Mouse (Mus musculus) ES-Bruce4 (cell line): ENCODE results near the gene Ugt1a5. TPM values are rescaled to one million over a fixed set of nuclear protein-coding genes. Genes with fewer than 3 reads are reported as not detected.
"Not testable (repeated sequence)": the region's sequence is repeated elsewhere in the genome, so short reads cannot be mapped to it uniquely, and the experiment has no call there.

Experiments
- H3K27ac ChIP-seq: 2 replicates; pipeline ENCODE4 v1.5.1; 2012; ENCODE audit warnings: low read length, inconsistent platforms; ENCODE audit not compliant: insufficient read depth
- H3K27me3 ChIP-seq: 2 replicates; pipeline ENCODE4 v1.6.1; 2012; ENCODE audit warnings: mild to moderate bottlenecking, low read length, inconsistent platforms; ENCODE audit not compliant: control insufficient read depth, poor library complexity, insufficient read depth, severe bottlenecking
- H3K36me3 ChIP-seq: 2 replicates; pipeline ENCODE4 v1.6.1; 2012; ENCODE audit warnings: inconsistent platforms, mild to moderate bottlenecking, low read length, moderate library complexity; ENCODE audit not compliant: control insufficient read depth, poor library complexity, insufficient read depth, severe bottlenecking
- H3K4me1 ChIP-seq: one replicate; pipeline ENCODE4 v1.8.1; 2011; ENCODE audit warnings: low read length; ENCODE audit not compliant: control insufficient read depth, insufficient read depth
- H3K4me3 ChIP-seq: 2 replicates; pipeline ENCODE4 v1.5.1; 2011; ENCODE audit warnings: low read depth, mild to moderate bottlenecking, low read length
- H3K9ac ChIP-seq: 2 replicates; pipeline ENCODE4 v1.6.1; 2012; ENCODE audit warnings: low read depth, mild to moderate bottlenecking, inconsistent platforms; ENCODE audit not compliant: poor library complexity, severe bottlenecking
- H3K9me3 ChIP-seq: replicated peaks from 2 replicates; pipeline ENCODE4 v1.6.1; 2012; ENCODE audit warnings: mild to moderate bottlenecking, low read length, inconsistent platforms; ENCODE audit not compliant: control insufficient read depth, poor library complexity, insufficient read depth, severe bottlenecking
- CTCF ChIP-seq: IDR thresholded peaks from one replicate; pipeline ENCODE4 v1.8.1; 2011; ENCODE audit warnings: low read depth, low read length
- EP300 ChIP-seq: IDR thresholded peaks from 2 replicates; pipeline ENCODE4 v1.6.1; 2011; ENCODE audit warnings: low read depth, low read length; ENCODE audit not compliant: insufficient read depth
- POLR2A ChIP-seq: IDR thresholded peaks from one replicate; pipeline ENCODE4 v1.8.1; 2011; ENCODE audit warnings: low read length; ENCODE audit not compliant: insufficient read depth
- polyA plus RNA-seq: library from polyadenylated mRNA; stranded (reverse); fragments of >200 nt; gene quantifications from 2 replicates; pipeline ENCODE4 v1.2.4, GENCODE M21; 2011; ENCODE audit warnings: low read depth; ENCODE audit not compliant: missing spikeins, insufficient read depth, insufficient read length

The Ugt1a5 gene
- not detected in 2 replicates for polyA plus RNA-seq

DNA sequence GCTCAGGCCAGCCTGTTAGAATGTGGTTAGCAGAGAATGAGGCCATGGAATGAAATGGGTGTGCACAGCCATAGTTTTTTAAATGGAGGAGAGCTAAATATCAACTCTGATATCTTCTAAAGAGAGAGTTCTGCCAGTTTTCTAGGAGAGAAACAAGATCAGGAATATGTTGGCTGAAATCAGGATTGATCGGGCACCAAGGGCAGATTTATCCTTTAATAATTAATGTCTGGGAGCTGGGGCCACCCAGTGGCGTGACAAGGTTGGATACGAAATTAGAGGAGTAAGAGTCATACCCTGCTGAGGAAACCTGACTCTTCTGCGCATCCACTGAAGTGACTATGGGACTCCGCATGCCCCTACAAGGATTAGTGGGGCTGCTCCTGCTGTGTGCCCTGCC lies at the start of gene Ugt1a5:
Gene Ugt1a5 (plus strand): TSS at position 302 of the 400 bp plus-strand sequence.
- H3K4me3 ChIP-seq: no peak within 1 kb of the TSS
- H3K9ac ChIP-seq: no peak within 1 kb of the TSS
- no peaks in the 10 kb centered on the region for H3K4me1 ChIP-seq
- H3K9me3 ChIP-seq: no peaks in the 10 kb centered on the region
- no peaks in the 10 kb centered on the region for H3K27me3 ChIP-seq
- no peaks in the 10 kb centered on the region for H3K36me3 ChIP-seq
- no peak for TF ChIP-seq POLR2A
- TF ChIP-seq CTCF: no peak
- no peak for TF ChIP-seq EP300
- H3K27ac ChIP-seq: no peak within 1 kb of the TSS

DNA sequence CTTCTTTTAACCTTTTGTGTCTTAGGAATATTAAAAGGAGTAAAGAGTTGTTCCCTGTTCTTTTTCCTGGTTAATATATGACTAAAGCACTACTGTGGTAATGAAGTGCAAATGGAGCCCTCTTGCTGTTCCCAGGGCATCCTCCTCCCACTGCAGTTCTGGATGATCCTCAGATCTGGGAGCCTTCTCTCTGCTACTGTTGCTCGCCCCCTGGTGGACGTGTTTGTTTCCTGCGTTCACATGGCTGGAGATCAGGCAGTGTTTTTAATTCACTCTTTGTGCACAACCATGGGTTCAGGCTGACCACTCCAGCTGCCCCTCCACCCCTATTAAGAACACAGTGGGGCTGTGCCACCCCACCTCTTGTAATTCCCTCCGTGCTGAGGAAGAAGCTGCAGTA lies 45.3 kb upstream of the Ugt1a5 start:
- H3K27ac ChIP-seq: not testable (repeated sequence)
- TF ChIP-seq CTCF: peak; percentile 3

DNA sequence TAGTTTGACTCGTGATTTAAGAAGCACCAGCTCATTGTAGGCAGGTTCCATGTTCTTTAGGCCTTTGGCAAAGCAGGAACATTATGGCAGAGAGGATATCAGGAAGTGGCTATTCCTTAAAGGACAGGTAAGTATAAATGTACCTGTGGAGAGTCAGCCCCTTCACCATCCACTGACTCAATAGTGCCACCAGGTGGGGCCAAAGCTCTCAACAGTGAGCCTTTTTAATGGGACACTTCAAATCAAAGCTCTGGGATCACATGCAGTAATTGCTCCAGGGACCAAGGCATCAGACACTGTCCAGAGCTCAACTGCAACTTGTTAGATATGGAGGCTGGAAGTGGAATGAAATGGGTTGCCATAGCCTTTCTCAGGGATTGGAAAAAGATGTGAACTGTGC lies 44.3 kb upstream of the Ugt1a5 start:
- H3K4me1 ChIP-seq, H3K4me3 ChIP-seq, H3K27me3 ChIP-seq, H3K9me3 ChIP-seq, H3K27ac ChIP-seq, H3K36me3 ChIP-seq, H3K9ac ChIP-seq: not testable (repeated sequence)

More for the DNA sequence above, 45.3 kb upstream of the Ugt1a5 start:
- not testable (repeated sequence) for H3K36me3 ChIP-seq, H3K4me1 ChIP-seq, H3K27me3 ChIP-seq, H3K4me3 ChIP-seq, H3K9ac ChIP-seq, H3K9me3 ChIP-seq

DNA sequence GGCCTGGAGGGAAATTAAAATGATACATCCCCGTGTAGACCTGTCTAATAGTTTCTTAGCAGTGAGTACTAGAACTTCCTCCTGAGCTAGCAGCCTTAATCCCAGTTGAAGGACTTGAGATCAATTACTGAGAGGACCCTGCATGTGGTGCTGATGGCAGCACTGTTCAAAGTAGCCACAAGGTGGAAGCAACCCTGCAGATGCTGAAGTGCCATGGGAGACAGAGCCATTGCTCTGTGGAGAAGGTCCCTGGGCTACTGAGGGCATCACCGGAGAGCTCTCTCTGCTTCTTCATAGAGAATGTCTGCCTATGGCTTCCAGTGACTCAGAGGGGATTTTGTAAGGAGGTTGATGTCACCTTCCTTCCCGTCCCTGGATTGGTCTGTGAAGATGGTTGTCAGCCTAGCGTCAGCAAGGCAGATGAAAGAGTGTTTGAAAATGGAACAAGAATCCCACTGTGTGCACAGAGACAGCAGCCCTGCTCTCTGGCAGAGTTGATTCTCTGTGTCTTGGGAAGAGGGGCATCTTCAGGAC lies 39.9 kb upstream of the Ugt1a5 start:
- H3K27me3 ChIP-seq, H3K9me3 ChIP-seq, H3K9ac ChIP-seq, H3K36me3 ChIP-seq, H3K4me3 ChIP-seq, H3K4me1 ChIP-seq, H3K27ac ChIP-seq: not testable (repeated sequence)

DNA sequence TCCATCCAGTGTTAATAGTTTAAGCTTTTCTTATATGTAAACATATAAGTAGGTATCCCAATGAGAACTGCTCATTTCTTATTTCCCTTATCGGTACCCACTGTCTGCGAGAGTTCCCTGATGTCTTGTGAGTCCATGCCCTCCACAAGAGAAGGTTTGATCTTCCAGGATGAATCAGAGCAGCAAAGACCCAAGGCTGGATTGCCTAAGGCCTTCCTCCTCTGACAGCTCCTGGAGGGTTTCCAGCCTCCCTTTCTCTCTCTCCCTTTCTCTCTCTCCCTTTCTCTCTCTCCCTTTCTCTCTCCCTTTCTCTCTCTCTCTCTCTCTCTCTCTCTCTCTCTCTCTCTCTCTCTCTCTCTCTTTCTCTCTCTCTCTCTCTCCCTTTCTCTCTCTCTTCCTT lies 36.7 kb upstream of the Ugt1a5 start:
- not testable (repeated sequence) for H3K9me3 ChIP-seq, H3K4me3 ChIP-seq, H3K4me1 ChIP-seq, H3K27ac ChIP-seq, H3K9ac ChIP-seq, H3K27me3 ChIP-seq, H3K36me3 ChIP-seq

DNA sequence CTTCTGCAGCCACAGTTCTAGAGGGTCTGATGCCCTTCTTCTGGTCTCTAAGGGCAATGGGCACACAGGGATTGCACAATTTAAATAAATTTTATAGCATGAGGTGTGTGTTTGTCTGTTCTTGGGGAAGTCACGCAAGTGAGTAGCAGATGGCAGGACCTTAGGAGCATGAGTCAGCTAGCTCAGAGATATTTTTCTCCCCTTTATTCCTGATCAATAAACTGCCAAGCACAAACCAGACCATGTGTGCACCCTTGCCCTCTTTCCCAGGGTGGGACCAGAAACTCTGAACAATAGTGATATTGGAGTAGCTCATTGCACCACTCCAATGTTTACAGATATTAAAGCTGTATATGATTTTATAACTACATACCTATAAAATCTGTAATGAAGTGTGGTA lies 35.6 kb upstream of the Ugt1a5 start:
- not testable (repeated sequence) for H3K27me3 ChIP-seq, H3K4me3 ChIP-seq, H3K36me3 ChIP-seq, H3K4me1 ChIP-seq, H3K9me3 ChIP-seq, H3K9ac ChIP-seq, H3K27ac ChIP-seq

DNA sequence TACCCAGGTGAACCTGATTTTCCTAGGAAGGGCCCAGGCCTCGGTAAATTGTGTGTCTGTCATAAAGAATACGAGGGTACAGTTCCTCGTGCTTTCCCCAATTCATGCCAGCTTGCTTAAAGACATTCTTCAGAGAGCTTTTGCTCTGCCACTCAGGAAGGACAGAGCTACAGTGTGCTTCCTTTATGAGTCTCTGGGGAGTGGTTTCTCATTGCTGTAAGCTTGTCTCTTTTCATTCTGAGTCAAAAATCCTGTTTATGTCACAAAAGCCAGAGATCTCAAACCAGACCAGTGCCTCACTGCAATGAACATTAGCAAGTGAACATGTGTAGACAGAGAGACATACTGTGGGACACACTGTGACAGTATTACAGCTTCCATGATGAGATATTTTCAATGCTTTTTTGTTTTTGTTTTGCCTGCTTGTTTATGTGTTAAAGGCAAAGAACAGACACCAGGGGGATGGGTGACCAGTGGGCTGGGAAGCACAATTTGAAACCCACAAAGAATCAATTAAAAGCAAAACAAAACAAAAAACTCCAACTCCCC lies 31.8 kb upstream of the Ugt1a5 start:
- H3K4me3 ChIP-seq: no peak overlapping the region
- H3K27me3 ChIP-seq: no peaks in the 10 kb centered on the region
- H3K4me1 ChIP-seq: no peaks in the 10 kb centered on the region
- TF ChIP-seq EP300 (no peak), CTCF (no peak), POLR2A (no peak)
- H3K27ac ChIP-seq: no peak overlapping the region
- no peak overlapping the region for H3K9ac ChIP-seq
- H3K36me3 ChIP-seq: no peaks in the 10 kb centered on the region
- no peaks in the 10 kb centered on the region for H3K9me3 ChIP-seq

DNA sequence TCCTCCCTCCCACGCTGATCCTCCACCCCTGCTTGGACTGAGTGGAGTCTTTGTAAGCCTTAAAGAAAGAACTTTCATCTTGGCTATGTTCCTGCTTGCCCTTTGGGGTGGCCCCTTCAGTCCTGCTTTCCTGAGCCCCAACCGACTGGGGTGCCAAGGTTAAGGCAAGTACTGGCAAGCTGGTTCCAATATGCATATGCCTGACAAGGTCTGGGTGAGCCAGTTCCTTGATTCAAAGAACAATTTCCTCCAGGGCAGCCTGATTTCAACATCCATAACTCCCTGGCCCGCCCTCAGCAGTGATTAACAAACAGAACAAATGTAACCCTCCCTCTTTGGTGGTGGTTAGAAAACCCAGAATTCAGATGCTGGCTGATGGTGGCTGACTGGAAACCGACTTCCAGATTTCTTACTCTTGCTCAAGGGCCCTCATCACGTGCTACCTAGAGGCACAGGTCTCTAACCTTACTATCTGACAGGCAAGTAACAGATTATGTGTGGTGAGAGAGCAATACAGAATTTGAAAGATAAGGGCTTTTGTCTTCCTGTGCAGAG lies 31.3 kb upstream of the Ugt1a5 start, which contains the start of gene Ugt1a6a:
Gene Ugt1a6a (plus strand): TSS at position 353 of the 555 bp plus-strand sequence.
- H3K9ac ChIP-seq, H3K4me1 ChIP-seq, H3K36me3 ChIP-seq, H3K27ac ChIP-seq, H3K4me3 ChIP-seq, H3K9me3 ChIP-seq, H3K27me3 ChIP-seq: not testable (repeated sequence)

DNA sequence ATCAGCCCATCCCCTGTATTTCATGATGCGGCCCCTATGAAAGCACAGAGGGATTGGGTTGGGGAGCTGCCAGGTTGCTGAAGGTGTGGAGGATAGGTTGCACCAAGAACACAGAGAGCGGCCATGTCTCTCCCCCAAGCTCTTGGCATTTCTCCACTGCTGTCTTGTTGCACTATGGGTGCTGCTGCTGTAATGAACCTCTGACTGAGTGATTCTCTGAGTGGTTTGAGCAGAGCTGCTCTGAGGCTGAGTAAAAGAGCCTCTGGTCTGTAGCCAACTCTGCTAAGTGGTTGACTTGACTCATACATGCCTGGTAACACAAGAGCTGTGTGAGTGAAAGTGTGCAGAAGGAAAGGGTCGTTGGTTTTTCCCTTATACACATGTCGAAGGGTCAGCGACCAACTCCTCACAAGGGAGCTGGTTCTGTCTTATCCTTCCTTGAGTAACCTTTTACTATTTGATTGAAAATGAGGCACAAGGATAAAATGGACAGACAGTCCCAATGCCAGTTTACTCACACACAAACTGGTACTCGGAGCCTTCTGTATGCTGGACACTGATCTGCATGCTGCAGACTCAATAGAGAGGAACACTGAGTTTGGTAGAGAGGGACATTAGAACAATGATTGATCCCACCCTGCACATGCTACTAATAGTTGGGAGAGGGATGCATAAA lies 30.4 kb upstream of the Ugt1a5 start:
- not testable (repeated sequence) for H3K9me3 ChIP-seq, H3K9ac ChIP-seq, H3K27me3 ChIP-seq, H3K36me3 ChIP-seq, H3K4me3 ChIP-seq, H3K4me1 ChIP-seq, H3K27ac ChIP-seq
